Mouse (Mus musculus) spleen, postnatal 14 days (tissue): Measurements from ENCODE around the gene Large1.
A peak's percentile ranks its signal among the peaks of the same experiment; 100 is the strongest.
"Not testable (repeated sequence)": the region's sequence is repeated elsewhere in the genome, so short reads cannot be mapped to it uniquely, and the experiment has no call there.

Source experiments
- DNase-seq, 2 experiments: peaks; one replicate each; pipeline ENCODE4 v3.0.0; 2021 to 2022; ENCODE audit warnings: low spot score in 2 of 2

Gene Large1

DNA sequence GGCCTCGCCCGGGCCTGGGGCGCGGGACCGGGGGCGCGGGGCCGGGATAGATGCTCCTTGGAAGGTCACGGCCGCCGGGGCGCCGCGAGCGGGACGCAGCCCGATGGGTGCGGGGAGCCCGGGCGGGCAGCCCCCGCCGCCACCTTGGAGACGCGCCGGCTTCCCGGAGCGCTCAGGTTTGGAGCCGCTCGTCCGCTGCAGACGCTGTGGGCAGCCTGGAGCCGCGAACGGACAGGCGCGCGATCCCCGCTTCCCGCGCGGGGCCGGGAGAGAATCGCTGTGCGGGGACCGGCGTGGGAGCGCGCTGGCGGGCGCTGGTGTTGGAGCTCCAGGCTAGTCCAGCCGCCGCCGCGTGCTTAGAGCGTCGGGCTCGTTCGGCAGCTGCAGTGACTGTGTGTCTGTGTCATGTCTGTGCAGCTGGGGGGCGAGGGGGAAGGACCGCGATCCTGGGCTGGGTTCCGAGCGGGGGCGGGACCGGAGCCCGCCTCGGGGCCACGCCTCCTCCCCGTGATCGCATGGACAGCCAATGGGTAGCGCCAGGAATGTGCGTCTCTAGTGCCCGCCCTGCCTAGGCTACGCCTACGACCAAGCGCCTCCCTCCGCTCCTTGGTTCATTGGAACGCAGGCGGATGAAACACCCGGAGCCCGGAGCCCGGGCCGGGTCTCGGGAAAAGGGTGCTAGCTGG lies at the start of gene Large1:
TSS of gene Large1 (minus strand) at position 433 of the 686 bp plus-strand sequence.
- DNase-seq, result peak; percentile 58 to 66

GRCm38 (mm10) chr8:73400343-73400742 lies 47.0 kb upstream of the Large1 start:
- DNase-seq, result no peak

- DNase-seq, result not testable (repeated sequence)
These were observed 19.7 kb upstream of the Large1 start for GRCm38 (mm10) chr8:73373001-73373400.

- no peak for DNase-seq
These were observed 2.6 kb upstream of the Large1 start for GRCm38 (mm10) chr8:73355979-73356378.

DNA sequence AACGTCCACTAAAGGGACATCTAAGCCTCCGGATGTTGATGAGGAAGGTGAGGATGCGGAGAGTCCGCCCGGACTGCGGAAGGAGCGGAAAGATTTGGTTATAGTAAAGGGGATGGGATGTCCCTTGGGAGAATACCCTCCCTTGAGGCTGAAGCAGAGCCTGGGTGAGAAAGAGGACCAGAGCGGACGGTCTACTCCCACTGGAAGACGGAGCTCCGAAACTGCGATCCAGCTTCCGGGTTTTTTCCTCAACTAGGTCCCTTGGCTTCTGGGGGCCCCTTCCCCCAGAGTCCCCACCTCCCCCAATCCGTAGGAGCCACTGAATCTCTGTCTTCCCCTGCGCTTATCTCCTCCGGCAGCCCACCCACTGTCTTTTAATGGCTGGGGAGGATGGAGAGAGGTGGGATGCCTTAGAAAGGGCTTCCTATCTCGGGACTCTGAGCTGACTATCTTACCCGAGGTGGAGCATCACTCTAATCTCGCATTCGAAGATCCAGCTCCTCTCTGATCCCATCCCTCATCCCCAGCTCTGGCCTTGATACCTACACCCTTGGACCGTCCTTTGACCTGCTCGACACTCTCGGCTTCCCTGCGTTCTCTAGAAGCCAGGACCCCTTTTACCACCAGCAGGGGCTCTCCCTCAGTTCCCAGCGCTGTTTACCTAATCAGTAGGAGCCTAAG lies 1.0 kb upstream of the Large1 start:
- DNase-seq, result no peak

GRCm38 (mm10) chr8:73353794-73354179 lies 447 bp upstream of the Large1 start:
- no peak for DNase-seq

DNA sequence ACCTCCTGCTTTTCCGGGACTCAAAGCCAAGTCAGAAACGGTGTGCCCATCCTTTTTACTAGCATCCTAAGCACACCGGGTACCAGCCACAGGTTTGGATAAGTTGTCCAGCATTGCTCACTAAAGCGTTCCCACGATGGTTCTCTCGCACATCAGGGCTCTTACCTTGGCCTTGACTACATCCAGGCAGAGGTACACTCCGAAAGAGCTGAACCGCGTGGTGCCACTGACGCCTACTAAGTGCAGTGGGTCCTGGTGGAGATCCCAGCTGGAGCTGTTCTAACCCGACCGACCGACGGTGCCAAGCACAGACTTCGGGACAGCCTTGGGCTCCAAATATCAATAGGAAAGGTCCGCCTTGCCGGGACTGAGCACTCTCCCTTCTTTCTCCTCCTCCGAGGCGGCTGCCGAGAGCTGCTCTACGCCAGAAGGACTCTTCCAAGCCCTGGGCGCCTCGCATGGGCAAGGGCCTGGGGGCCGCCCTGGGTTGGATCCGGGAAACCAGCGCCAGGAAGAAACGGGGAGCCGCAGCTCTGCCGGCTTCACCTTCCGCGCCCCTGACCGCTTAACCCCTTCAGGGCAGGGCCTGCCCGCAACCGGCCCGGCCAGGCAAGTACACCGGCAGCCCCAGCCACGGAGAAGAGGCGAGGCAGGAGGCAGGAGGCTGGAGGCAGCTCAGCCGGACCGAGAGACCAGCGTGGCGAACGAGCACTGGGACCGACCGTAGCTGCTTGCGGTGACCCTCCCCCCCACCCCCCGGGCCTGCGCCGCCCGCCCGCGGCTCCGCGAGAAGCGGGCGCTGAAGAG lies 836 bp downstream of the Large1 start:
- DNase-seq, result no peak

- DNase-seq, result no peak
These were observed 3.0 kb downstream of the Large1 start for GRCm38 (mm10) chr8:73350366-73350765.

DNA sequence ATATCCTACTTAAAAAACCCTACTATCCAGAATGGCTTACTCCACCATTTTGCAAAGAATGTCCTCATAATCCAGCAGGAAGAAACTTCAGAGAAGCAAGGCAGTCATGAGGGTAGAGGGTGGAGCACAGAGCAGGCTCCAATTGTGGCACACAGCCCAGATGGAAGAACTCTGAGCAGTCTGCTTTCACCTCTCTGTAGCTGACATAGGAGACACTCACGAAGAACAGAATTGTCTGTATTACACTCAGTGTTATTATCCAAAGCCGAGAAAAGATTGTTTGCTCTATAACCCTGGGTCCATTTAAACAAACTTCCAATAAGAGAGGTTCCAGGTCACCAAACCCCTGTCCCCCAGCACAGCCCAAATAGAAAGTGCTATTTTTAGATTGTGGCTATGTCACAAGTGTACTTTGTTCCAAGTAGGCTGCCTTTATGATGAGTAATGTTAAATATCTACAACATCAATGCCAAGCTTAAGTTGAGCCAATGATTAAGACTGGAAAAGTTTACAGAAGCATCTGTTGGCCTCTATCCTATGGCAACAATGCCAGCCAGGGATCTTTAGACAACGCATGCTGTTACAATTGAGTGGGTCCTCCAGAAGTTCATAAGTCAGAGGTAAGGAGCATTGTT lies 10.5 kb downstream of the Large1 start:
- DNase-seq, result no peak

- no peak for DNase-seq
These were observed 16.5 kb downstream of the Large1 start for GRCm38 (mm10) chr8:73336845-73337244.

- no peak for DNase-seq
These were observed 24.2 kb downstream of the Large1 start for GRCm38 (mm10) chr8:73329131-73329530.

DNA sequence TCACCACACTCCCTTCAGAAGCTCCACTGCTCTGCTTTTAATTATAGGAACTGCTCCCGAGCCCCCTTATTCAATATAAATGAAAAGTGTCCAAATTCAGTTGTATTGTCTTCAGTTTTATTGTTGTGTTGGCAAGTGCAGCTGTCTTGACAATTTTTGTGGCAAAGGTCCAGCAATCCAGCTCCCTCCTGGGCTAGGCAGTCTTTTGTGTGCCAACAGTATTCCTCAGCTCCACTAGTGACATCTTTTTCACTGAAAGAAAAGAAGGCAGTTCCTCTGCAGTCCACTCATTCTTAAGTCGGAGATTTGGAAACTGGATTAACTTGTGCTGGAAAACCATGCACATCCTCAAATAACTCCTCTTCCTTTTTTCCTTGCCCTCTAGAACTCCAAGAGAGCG lies 25.3 kb downstream of the Large1 start:
- no peak for DNase-seq

DNA sequence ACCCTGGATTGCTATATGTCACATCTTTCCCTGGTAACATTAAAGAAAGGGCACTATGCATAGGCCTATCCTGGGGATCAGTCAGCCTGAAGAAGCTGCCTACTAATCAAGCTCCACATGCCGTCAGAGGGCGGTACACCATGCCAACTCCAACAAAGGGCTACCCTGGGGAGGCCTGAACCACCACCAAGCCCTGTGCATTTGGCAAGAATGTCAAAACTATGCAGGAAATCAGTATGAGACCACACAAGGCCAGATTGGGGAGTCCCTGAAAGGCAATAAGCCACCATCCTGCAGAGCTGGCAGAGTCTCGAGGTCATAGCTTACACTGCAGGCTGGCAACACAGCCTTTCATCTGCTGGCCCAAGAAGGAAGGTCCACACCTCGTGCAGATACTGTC lies 28.7 kb downstream of the Large1 start:
- DNase-seq, result no peak

DNA sequence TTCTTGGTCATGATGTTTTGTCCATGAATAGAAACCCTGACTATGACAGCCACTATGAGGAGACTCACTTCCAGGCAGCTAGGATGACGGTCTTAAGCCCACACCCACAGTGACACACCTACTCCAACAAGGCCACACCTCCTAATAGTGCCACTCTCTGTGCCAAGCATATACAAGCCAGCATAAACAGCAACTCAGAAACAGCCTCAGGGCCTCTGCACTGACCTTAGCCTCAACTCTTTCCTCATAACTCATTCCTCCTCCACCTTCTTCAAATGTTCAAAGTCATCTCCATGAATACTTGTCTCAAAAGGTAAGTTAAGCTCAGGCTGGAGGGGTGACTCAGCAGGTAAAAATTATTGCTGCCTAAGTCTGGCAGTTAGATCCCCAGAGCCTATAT lies 29.7 kb downstream of the Large1 start:
- DNase-seq, result no peak

- not testable (repeated sequence) for DNase-seq
These were observed 33.8 kb downstream of the Large1 start for GRCm38 (mm10) chr8:73319500-73319899.

DNA sequence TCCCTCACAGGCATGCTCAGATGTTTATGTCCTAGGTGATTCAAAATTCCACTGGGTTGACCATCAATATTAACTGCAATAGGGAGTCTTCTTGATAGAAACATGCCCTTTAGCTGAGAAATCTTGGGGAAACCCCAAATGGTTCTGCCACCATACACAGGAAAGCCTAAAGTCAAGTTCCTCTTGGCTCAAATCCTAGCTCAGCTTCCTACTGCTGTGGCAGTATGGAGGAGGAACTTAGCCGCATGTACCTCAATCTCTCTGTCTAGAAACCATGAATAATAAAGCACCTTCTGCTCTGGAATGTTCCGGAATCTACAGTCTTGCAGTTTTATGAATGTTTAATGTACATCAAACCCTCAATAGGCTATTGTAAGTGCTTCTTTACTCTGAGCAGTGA lies 39.4 kb downstream of the Large1 start:
- no peak for DNase-seq

GRCm38 (mm10) chr8:73312714-73313607 lies 40.4 kb downstream of the Large1 start:
- no peak for DNase-seq

GRCm38 (mm10) chr8:73310471-73310870 lies 42.9 kb downstream of the Large1 start:
- DNase-seq, result no peak

DNA sequence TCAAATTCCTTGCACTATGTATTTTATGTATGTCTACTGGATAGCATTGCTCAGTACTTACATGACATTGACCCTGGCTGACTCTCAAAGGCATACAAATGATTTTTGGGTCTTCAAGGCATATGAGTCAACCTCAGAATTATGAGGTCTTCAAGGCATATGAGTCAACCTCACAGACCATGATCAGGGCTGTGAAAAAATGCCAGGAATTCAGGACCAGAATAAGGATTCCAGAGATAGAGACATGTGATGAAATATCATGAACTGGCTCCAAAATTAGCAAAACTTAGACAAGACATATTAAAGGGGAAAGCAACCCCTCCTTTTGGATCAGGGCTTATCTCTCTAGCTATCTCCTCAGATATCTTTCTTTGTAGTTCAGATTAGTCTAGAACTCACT lies 43.3 kb downstream of the Large1 start:
- DNase-seq, result no peak

DNA sequence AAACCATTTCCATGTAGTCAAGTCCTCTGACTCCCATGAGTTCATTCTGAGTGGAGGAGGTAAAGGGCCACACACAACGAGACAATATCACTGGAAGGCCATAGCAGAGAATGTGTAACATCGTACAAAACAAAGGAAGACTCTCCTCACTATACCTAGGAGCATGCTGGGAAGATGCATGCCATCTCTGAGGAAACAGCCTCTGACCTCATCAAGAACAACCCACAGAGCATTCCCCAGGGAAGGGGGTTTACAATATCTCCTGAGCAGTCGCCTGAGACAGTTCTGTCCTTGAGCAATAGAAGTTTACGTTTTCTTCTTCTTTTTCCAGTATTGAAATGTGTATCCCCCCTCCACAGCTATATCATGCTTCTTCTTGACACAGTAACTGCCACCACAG lies 49.4 kb downstream of the Large1 start:
- DNase-seq, result no peak

- no peak for DNase-seq
These were observed 50.4 kb downstream of the Large1 start for GRCm38 (mm10) chr8:73302947-73303346.
